Mouse (Mus musculus) stomach, embryonic 16.5 days (tissue): ENCODE data around the gene A830005F24Rik. TPM values are rescaled to one million over a fixed set of nuclear protein-coding genes. Genes with fewer than 3 reads are reported as not detected.
A peak's percentile ranks its signal among the peaks of the same experiment; 100 is the strongest.

Source experiments
- ATAC-seq: fragments of 200-750 bp; cut with Nextera tagmentation; 2 replicates; pipeline ENCODE4 v1.8.0; 2017; ENCODE audit warnings: moderate number of reproducible peaks, moderate TSS enrichment; ENCODE audit not compliant: insufficient read depth, low FRiP score
- H3K27ac ChIP-seq: fragments of 300-500 bp; sonication (generic); 2 replicates; pipeline ENCODE4 v1.5.1; 2014; ENCODE audit warnings: low read length
- H3K27me3 ChIP-seq: fragments of 300-500 bp; sonication (generic); 2 replicates; pipeline ENCODE4 v1.6.1; 2014; ENCODE audit warnings: low read length, control low read depth, mixed read lengths; ENCODE audit not compliant: control insufficient read depth, insufficient read depth
- H3K36me3 ChIP-seq: fragments of 300-500 bp; sonication (generic); 2 replicates; pipeline ENCODE4 v1.6.1; 2014; ENCODE audit warnings: low read length; ENCODE audit not compliant: control insufficient read depth, insufficient read depth
- H3K4me1 ChIP-seq: fragments of 300-500 bp; sonication (generic); 2 replicates; pipeline ENCODE4 v1.6.1; 2014; ENCODE audit warnings: low read length, control low read depth, mixed read lengths; ENCODE audit not compliant: control insufficient read depth, insufficient read depth
- H3K4me2 ChIP-seq: fragments of 300-500 bp; sonication (generic); 2 replicates; pipeline ENCODE4 v1.6.1; 2014; ENCODE audit warnings: low read depth, low read length, mixed read lengths
- H3K4me3 ChIP-seq: fragments of 300-500 bp; sonication (generic); replicated peaks from 2 replicates; pipeline ENCODE4 v1.5.1; 2014; ENCODE audit warnings: mild to moderate bottlenecking, low read length
- H3K9ac ChIP-seq: fragments of 300-500 bp; sonication (generic); 2 replicates; pipeline ENCODE4 v1.6.1; 2014; ENCODE audit warnings: low read length
- H3K9me3 ChIP-seq: fragments of 300-500 bp; sonication (generic); replicated peaks from 2 replicates; pipeline ENCODE4 v1.6.1; 2016; ENCODE audit warnings: low read length, control low read depth; ENCODE audit not compliant: control insufficient read depth
- WGBS: fragments of 180-500 bp; shearing (Covaris S2); extraction: QIAGEN DNeasy Blood & Tissue Kit; methylation state at CpG from one replicate; pipeline ENCODE4 v1.1.7; 2014; 5-methylcytosine and 5-hydroxymethylcytosine counted together
- polyA plus RNA-seq: library from polyadenylated mRNA; unstranded; fragments of >200 nt; fragmentation: Nextera tagmentation; extraction: Ambion mirVana; gene quantifications from 2 replicates; pipeline ENCODE4 v1.2.1, GENCODE M21; 2015

The A830005F24Rik gene
- polyA plus RNA-seq, 1 experiment from 2014 or later, result 0.76 TPM

DNA sequence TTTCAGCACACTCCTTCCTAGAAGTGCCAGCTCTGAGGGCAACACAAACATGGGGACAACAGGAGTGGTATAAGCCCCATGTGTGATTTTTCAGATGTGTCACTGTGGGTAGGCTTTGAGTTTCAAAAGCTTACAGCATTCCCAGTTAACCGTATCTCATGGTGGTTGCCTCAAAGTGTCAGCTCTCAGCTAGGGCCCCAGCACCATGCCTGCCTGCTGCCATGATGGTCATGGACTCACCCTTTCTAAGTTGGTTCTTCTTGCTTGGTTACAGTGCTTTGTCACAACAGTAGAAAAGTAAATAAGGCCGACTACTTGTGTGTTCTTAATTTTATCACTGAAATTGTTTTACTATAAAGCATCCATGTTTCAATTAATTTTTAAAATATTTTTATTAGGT lies 18.1 kb downstream of the A830005F24Rik start:
- H3K9me3 ChIP-seq, result no peaks in the 10 kb centered on the region
- WGBS, result 70% methylated on average over 2 of the region's 2 CpGs
- H3K27me3 ChIP-seq, result no peaks in the 10 kb centered on the region
- no peak overlapping the region for H3K4me3 ChIP-seq
- H3K4me1 ChIP-seq, result no peaks in the 10 kb centered on the region
- H3K27ac ChIP-seq, result no peak overlapping the region
- H3K36me3 ChIP-seq, result no peaks in the 10 kb centered on the region
- ATAC-seq, result no peak
- H3K9ac ChIP-seq, result no peak overlapping the region
- no peak overlapping the region for H3K4me2 ChIP-seq

DNA sequence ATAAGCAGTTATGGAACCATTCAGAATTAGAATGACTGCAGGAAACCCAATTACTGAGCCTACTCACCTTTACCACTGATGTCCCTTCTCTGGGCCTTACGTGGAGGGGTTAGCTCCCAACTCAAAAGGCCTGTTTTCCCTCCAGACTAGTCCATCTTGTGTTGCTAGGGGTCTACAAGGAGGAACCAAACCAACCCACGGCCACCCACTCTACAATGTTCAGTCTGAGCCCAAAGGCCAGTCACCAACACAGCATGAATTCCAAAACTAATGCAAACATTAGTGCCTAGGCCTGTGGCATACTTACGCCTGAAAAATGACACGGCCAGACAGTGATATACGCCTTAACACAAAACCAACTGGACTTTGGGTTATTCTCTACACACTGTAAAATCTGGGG lies 20.1 kb downstream of the A830005F24Rik start:
- ATAC-seq, result no peak
- H3K27me3 ChIP-seq, result no peaks in the 10 kb centered on the region
- H3K4me2 ChIP-seq, result no peak overlapping the region
- no peaks in the 10 kb centered on the region for H3K9me3 ChIP-seq
- H3K4me3 ChIP-seq, result no peak overlapping the region
- no peak overlapping the region for H3K9ac ChIP-seq
- no peaks in the 10 kb centered on the region for H3K36me3 ChIP-seq
- H3K4me1 ChIP-seq, result no peaks in the 10 kb centered on the region
- H3K27ac ChIP-seq, result no peak overlapping the region
- WGBS, result 80% methylated on average over 5 of the region's 5 CpGs

DNA sequence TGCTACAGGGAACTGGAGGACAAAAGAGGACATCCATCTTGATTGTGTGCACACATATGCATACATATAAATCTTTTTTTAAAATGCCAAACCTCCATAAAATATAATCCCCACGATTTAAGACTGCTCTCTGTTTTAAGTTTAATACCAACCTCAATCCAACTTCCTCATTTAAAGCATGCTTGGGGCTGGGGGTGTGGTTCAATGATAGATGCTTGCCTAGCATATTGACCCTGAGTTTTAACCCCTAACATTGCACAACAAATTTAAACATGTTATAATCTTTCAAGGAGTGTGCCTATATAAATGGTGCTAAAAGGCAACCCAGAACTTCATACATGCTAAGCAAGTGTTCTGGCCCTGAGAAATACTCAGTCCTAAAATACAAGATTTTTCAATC lies 27.1 kb downstream of the A830005F24Rik start:
- Histone ChIP-seq H3K4me3 (no peak overlapping the region; the same call in 1 of the 2 replicates), H3K27ac (no peak overlapping the region), H3K36me3 (no peaks in the 10 kb centered on the region), H3K9me3 (no peaks in the 10 kb centered on the region), H3K27me3 (no peaks in the 10 kb centered on the region), H3K9ac (no peak overlapping the region; the same call in 1 of the 2 replicates), H3K4me1 (peaks cover 28% of the 10 kb centered on the region), H3K4me2 (peak overlapping the region; percentile 38)
- ATAC-seq, result no peak
- 23% methylated on average over 1 of the region's 1 CpGs for WGBS

DNA sequence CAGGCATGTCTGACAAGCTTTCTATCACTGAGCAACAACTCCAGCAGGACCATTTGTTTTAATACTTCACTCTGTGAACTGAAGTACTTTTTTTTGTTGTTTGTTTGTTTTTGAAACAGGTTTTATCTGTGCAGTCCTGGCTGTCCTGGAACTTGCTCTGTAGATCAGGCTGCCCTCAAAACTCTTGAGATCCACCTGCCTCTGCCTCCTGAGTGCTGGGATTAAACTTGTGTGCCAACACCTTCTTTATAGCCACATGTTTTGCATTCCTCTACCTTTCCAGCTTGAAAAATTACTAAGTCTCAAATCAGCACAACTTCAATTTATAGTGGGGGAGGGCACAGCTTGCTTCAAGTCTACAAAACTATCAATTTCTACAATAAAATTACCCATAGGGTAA lies 31.0 kb downstream of the A830005F24Rik start:
- Histone ChIP-seq H3K9me3 (no peaks in the 10 kb centered on the region), H3K27me3 (no peaks in the 10 kb centered on the region), H3K9ac (no peak overlapping the region), H3K36me3 (no peaks in the 10 kb centered on the region), H3K27ac (no peak overlapping the region), H3K4me3 (peak overlapping the region; percentile 93), H3K4me2 (peak overlapping the region; percentile 64), H3K4me1 (peaks cover 31% of the 10 kb centered on the region)
- ATAC-seq, result no peak

DNA sequence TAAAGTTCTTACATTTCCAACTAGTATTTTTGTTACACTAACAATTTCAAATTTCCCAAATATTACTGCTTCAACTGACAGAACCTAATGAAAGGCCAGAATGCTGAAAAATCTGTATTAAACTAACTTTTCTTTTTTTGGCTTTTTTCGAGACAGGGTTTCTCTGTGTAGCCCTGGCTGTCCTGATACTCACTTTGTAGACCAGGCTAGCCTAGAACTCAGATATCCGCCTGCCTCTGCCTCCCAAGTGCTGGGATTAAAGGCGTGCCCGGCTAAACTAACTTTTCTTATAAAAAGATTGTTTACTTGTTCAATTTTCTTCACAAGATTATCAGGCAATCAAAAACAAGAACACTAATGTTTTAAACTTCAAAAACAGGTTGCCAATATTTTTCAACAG lies 31.5 kb downstream of the A830005F24Rik start:
- Histone ChIP-seq H3K4me2 (peak overlapping the region; percentile 64), H3K4me3 (peak overlapping the region; percentile 93), H3K9ac (peak overlapping the region; percentile 48; the same call in 1 of the 2 replicates), H3K4me1 (peaks cover 28% of the 10 kb centered on the region), H3K9me3 (no peaks in the 10 kb centered on the region), H3K36me3 (no peaks in the 10 kb centered on the region), H3K27ac (no peak overlapping the region), H3K27me3 (no peaks in the 10 kb centered on the region)
- WGBS, result 34% methylated on average over 4 of the region's 4 CpGs
- ATAC-seq, result no peak

DNA sequence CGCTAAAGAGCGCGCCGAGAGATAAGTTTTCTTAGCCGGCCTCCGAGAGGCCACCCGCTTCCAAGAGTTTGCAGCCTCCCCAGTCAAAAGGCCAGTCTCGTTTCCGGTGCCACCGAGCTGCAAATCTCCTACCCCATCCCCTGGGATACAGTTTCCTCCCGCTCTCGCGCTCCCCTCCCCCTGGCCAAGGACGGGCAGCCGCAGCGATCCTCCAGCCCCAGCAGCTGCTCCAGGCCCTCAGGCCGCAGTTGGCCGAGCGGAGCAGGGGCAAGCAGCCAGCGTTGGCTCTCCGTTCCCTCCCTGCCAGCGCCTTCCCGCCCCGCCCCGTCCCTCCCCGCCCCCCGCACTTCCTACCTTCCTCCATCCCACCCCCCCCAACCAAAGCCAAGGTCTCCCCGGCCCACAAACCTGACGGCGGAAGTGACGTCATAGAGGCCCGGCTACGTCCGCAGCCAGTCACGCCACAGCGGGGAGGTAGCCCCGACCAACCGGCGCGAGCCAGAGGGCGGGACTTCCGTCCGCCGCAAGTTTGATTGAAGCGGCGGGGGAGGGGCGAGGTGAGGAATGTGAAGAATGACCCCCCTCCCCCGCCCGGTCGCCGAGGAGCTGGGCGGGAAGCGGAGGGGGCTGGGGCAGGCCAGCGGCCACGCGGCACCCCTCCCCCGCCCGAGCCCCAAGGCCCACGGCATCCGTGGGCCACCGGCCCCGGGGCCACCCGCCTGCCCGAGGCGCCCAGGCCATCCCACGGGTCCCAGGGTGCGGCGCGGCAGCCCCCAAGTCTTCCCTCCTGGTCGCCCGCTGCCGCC lies 32.3 kb downstream of the A830005F24Rik start:
- Histone ChIP-seq H3K4me3 (peak overlapping the region; percentile 93), H3K27ac (peak overlapping the region; percentile 100), H3K4me1 (peaks cover 22% of the 10 kb centered on the region), H3K9ac (peak overlapping the region; percentile 99), H3K27me3 (no peaks in the 10 kb centered on the region), H3K36me3 (no peaks in the 10 kb centered on the region), H3K4me2 (peak overlapping the region; percentile 64), H3K9me3 (no peaks in the 10 kb centered on the region)
- 2% methylated on average over 65 of the region's 72 CpGs for WGBS
- peak; percentile 89 for ATAC-seq

DNA sequence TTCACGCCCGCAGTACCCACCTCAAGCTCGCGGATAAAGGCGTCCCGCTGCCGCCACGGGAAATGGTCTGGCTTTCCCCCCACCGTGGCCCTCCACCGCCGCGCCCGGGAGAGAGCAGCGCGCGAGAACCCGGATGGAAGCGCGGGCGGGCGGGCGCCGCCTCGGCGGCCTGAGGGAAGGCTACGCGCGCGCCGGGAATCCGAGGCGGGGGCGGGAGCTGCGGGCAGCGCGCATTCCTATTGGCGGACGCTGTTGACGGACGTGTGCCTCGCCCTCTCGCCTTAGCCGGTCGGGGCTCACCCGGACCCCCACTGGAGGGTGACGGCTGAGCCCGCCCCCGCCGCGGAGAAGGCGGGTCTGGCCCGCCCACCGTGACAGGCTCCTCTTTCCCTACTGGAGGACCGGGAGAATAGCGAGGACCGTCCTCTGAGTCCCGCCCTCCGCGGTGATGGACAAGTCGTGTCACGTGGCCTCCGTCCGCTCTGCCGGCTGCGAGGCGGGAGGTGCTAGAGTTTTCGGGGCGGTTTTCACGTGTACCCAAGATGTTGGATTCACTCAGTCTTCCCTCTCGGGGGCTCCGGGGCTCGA lies 33.1 kb downstream of the A830005F24Rik start:
- Histone ChIP-seq H3K27ac (peak overlapping the region; percentile 100), H3K9me3 (no peaks in the 10 kb centered on the region), H3K4me3 (peak overlapping the region; percentile 93), H3K4me1 (peaks cover 17% of the 10 kb centered on the region), H3K27me3 (no peaks in the 10 kb centered on the region), H3K9ac (peak overlapping the region; percentile 99), H3K4me2 (peak overlapping the region; percentile 56), H3K36me3 (no peaks in the 10 kb centered on the region)
- under 1% methylated on average over 60 of the region's 72 CpGs for WGBS
- ATAC-seq, result peak; percentile 98

DNA sequence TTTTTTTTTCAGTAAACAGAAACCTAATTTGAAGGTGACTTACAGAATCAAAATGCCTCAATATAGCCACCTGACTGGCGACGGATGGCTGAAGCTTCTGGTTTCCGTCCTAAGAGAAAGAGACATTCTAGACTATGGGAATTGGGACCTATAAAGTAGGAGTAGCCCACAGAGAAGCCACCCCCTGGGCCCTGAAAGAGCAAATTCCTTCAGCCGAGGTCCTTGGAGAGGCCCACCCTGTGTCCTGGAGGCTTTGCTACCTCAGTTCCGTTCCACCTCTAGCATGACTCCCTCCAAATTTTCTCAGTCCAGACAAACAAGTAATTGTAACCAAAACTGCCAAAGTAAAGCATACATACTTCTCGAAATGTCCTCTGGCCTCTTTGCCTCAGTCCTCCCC lies 34.3 kb downstream of the A830005F24Rik start:
- H3K4me2 ChIP-seq, result no peak overlapping the region
- H3K27me3 ChIP-seq, result no peaks in the 10 kb centered on the region
- no peak for ATAC-seq
- no peaks in the 10 kb centered on the region for H3K36me3 ChIP-seq
- WGBS, result 93% methylated on average over 6 of the region's 6 CpGs
- no peaks in the 10 kb centered on the region for H3K9me3 ChIP-seq
- peaks cover 15% of the 10 kb centered on the region for H3K4me1 ChIP-seq
- no peak overlapping the region for H3K9ac ChIP-seq
- H3K4me3 ChIP-seq, result no peak overlapping the region
- peak overlapping the region; percentile 38; the same call in 1 of the 2 replicates for H3K27ac ChIP-seq

DNA sequence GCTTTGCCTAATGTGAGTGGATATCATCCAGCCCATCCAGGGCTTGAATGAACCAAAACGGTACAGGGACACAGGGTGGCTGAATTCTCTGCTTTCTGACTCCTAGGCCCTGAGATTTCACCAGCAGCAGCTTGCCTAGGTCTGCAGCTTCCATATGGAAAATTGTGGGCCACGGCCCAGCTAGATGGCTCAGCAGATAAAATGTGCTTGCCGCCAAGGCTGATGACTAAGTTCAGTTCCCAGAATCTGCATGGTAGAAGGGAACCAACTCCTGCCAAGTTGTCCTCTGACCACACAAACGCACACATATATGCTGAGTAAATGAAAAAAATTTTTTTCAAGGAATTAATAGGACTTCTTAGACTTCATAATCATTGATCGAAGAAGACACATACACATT lies 34.9 kb downstream of the A830005F24Rik start:
- H3K9ac ChIP-seq, result no peak overlapping the region
- H3K4me1 ChIP-seq, result peaks cover 16% of the 10 kb centered on the region
- H3K27me3 ChIP-seq, result no peaks in the 10 kb centered on the region
- ATAC-seq, result no peak
- H3K4me3 ChIP-seq, result no peak overlapping the region
- WGBS, result 86% methylated on average over 5 of the region's 5 CpGs
- no peak overlapping the region for H3K27ac ChIP-seq
- H3K4me2 ChIP-seq, result no peak overlapping the region
- H3K9me3 ChIP-seq, result no peaks in the 10 kb centered on the region
- no peaks in the 10 kb centered on the region for H3K36me3 ChIP-seq
